Mouse (Mus musculus) midbrain, embryonic 14.5 days (tissue): ENCODE results near the gene P4hb. TPM values are rescaled to one million over a fixed set of nuclear protein-coding genes. Genes with fewer than 3 reads are reported as not detected.

Experiments used
- ATAC-seq: fragments of 200-750 bp; cut with Nextera tagmentation; 2 replicates; pipeline ENCODE4 v1.8.0; 2017; ENCODE audit warnings: moderate number of reproducible peaks, moderate library complexity; ENCODE audit not compliant: low FRiP score, low TSS enrichment
- DNase-seq: peaks from one replicate; pipeline ENCODE4 v3.0.0-alpha.2; 2015
- H3K27ac ChIP-seq: fragments of 300-500 bp; sonication (generic); replicated peaks from 2 replicates; pipeline ENCODE4 v1.5.1; 2014; ENCODE audit warnings: mild to moderate bottlenecking, low read depth, low read length, moderate library complexity
- H3K27me3 ChIP-seq: fragments of 300-500 bp; sonication (generic); 2 replicates; pipeline ENCODE4 v1.6.1; 2014; ENCODE audit warnings: low read length, control low read depth, mixed read lengths; ENCODE audit not compliant: control insufficient read depth, insufficient read depth
- H3K36me3 ChIP-seq: fragments of 300-500 bp; sonication (generic); 2 replicates; pipeline ENCODE4 v1.6.1; 2014; ENCODE audit warnings: low read length, control low read depth; ENCODE audit not compliant: control insufficient read depth, insufficient read depth
- H3K4me1 ChIP-seq: fragments of 300-500 bp; sonication (generic); 2 replicates; pipeline ENCODE4 v1.6.1; 2014; ENCODE audit warnings: mild to moderate bottlenecking, antibody characterized with exemption, low read length, control low read depth; ENCODE audit not compliant: control insufficient read depth, insufficient read depth
- H3K4me2 ChIP-seq: fragments of 300-500 bp; sonication (generic); 2 replicates; pipeline ENCODE4 v1.6.1; 2014; ENCODE audit warnings: mild to moderate bottlenecking, low read length, moderate library complexity
- H3K4me3 ChIP-seq: fragments of 300-500 bp; sonication (generic); replicated peaks from 2 replicates; pipeline ENCODE4 v1.5.1; 2014; ENCODE audit warnings: low read depth, low read length
- H3K9ac ChIP-seq: fragments of 300-500 bp; sonication (generic); replicated peaks from 2 replicates; pipeline ENCODE4 v1.6.1; 2014; ENCODE audit warnings: mild to moderate bottlenecking, low read length, moderate library complexity
- H3K9me3 ChIP-seq: fragments of 300-500 bp; sonication (generic); 2 replicates; pipeline ENCODE4 v1.6.1; 2016; ENCODE audit warnings: low read length, control low read depth, mixed read lengths; ENCODE audit not compliant: control insufficient read depth
- WGBS: fragments of 180-500 bp; shearing (Covaris S2); extraction: QIAGEN DNeasy Blood & Tissue Kit; methylation state at CpG from one replicate; pipeline ENCODE4 v1.1.7; 2014; 5-methylcytosine and 5-hydroxymethylcytosine counted together
- polyA plus RNA-seq: library from polyadenylated mRNA; unstranded; fragments of >200 nt; fragmentation: Nextera tagmentation; extraction: Ambion mirVana; gene quantifications from 2 replicates; pipeline ENCODE4 v1.2.1, GENCODE M21; 2014

The P4hb gene
- polyA plus RNA-seq, 1 experiment from 2014 or later, result 300 TPM

- no peaks in the 10 kb centered on the region for H3K27me3 ChIP-seq
- DNase-seq (no peak), ATAC-seq (no peak)
- H3K9ac ChIP-seq, result no peak overlapping the region
- H3K9me3 ChIP-seq, result no peaks in the 10 kb centered on the region
- no peak overlapping the region for H3K27ac ChIP-seq
- H3K4me2 ChIP-seq, result no peak overlapping the region
- peaks cover 40% of the 10 kb centered on the region for H3K36me3 ChIP-seq
- no peak overlapping the region for H3K4me3 ChIP-seq
- H3K4me1 ChIP-seq, result peaks cover 12% of the 10 kb centered on the region
- WGBS, result 37% methylated on average over 4 of the region's 4 CpGs
Observed at GRCm38 (mm10) chr11:120541907-120542306, 31.1 kb downstream of the P4hb start.

GRCm38 (mm10) chr11:120539285-120540014 is 33.6 kb downstream of the P4hb start:
- Histone ChIP-seq H3K4me3 (no peak overlapping the region), H3K9ac (peak overlapping the region; percentile 34; the same call in 1 of the 2 replicates), H3K27ac (peak overlapping the region; percentile 67), H3K9me3 (no peaks in the 10 kb centered on the region), H3K4me2 (no peak overlapping the region), H3K4me1 (peaks cover 12% of the 10 kb centered on the region), H3K27me3 (no peaks in the 10 kb centered on the region), H3K36me3 (peaks cover 32% of the 10 kb centered on the region)
- 13% methylated on average over 10 of the region's 10 CpGs for WGBS
- peak; percentile 62 for DNase-seq
- ATAC-seq, result peak; percentile 42; the same call in 1 of the 2 replicates

DNA sequence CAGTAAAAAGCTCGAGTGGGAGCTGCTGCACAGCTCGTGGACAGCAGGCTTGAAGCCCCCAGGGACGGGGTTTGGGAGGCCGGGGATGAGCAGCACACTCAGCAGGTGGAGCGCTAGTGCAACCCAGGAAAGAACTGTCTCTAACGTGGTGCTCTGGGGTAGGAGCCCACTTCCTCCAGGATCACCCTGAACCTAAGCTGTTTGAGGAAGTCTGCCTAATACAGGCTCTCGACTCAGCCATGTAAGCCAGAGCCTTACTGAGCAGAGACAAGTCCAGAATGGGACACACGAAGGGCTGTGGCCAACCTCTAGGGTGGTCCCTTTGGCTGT is 34.1 kb downstream of the P4hb start:
- Histone ChIP-seq H3K27ac (peak overlapping the region; percentile 67), H3K9ac (no peak overlapping the region)
- ATAC-seq, result no peak

DNA sequence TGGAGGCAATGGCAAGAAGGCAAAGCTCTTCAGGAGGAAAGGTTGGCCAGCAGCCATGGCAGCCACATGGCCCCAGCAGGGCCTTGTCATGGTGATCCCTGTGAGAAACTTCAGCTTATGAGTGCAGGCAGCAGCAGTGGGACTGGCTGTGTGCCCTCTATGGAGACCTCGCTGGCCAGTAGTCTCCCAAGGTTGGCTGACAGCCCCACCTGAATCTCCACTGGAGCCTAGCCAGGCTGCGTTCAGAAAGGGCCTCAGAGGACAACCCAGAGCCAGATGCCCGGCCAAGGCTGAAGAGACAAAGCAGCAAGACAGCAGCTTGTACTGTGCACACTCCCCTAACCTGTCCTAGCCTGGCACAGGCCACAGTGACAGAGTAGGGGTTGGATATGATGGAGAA is 34.6 kb downstream of the P4hb start:
- Histone ChIP-seq H3K9me3 (no peaks in the 10 kb centered on the region), H3K9ac (no peak overlapping the region), H3K4me1 (peaks cover 12% of the 10 kb centered on the region), H3K4me3 (no peak overlapping the region), H3K27ac (peak overlapping the region; percentile 67; the same call in 1 of the 2 replicates), H3K36me3 (peaks cover 23% of the 10 kb centered on the region), H3K27me3 (no peaks in the 10 kb centered on the region), H3K4me2 (no peak overlapping the region)
- ATAC-seq (no peak), DNase-seq (no peak)
- WGBS, result 68% methylated on average over 3 of the region's 3 CpGs

More for the DNA sequence above, 34.1 kb downstream of the P4hb start:
- Histone ChIP-seq H3K9me3 (no peaks in the 10 kb centered on the region), H3K4me1 (peaks cover 12% of the 10 kb centered on the region), H3K4me2 (no peak overlapping the region), H3K27me3 (no peaks in the 10 kb centered on the region), H3K4me3 (no peak overlapping the region), H3K36me3 (peaks cover 27% of the 10 kb centered on the region)
- DNase-seq, result no peak
- 36% methylated on average over 8 of the region's 8 CpGs for WGBS

DNA sequence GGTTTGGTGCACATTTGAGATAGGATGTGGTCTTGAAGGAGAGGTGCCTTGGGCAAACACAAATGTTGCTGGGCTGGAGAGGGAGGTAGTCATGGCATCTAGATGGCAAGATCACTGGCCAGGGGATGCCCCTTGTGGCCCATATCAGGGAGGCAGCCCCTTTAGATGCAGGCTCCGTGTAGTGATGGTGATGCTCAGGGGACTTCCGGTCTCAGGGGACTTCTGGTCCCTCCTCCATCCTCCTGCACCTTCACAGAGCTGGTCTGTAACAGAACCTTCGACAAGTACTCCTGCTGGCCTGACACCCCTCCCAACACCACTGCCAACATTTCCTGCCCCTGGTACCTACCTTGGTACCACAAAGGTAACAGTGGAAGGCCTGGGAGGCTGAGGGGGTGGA is 37.2 kb downstream of the P4hb start:
- Histone ChIP-seq H3K9me3 (no peaks in the 10 kb centered on the region), H3K36me3 (no peaks in the 10 kb centered on the region), H3K4me3 (no peak overlapping the region), H3K9ac (no peak overlapping the region), H3K27ac (no peak overlapping the region), H3K4me2 (no peak overlapping the region), H3K27me3 (peaks cover 22% of the 10 kb centered on the region), H3K4me1 (peaks cover 12% of the 10 kb centered on the region)
- DNase-seq (no peak), ATAC-seq (no peak)
- WGBS, result 68% methylated on average over 3 of the region's 3 CpGs

GRCm38 (mm10) chr11:120535145-120535544 is 37.9 kb downstream of the P4hb start:
- ATAC-seq (no peak), DNase-seq (no peak)
- 78% methylated on average over 3 of the region's 3 CpGs for WGBS
- Histone ChIP-seq H3K27me3 (peaks cover 28% of the 10 kb centered on the region), H3K4me1 (peaks cover 15% of the 10 kb centered on the region), H3K27ac (no peak overlapping the region), H3K4me3 (no peak overlapping the region), H3K36me3 (no peaks in the 10 kb centered on the region), H3K9ac (no peak overlapping the region), H3K9me3 (no peaks in the 10 kb centered on the region), H3K4me2 (no peak overlapping the region)

GRCm38 (mm10) chr11:120534093-120534492 is 39.0 kb downstream of the P4hb start:
- no peak overlapping the region for H3K4me3 ChIP-seq
- DNase-seq (no peak), ATAC-seq (no peak)
- H3K36me3 ChIP-seq, result no peaks in the 10 kb centered on the region
- no peak overlapping the region for H3K4me2 ChIP-seq
- peaks cover 38% of the 10 kb centered on the region for H3K27me3 ChIP-seq
- H3K4me1 ChIP-seq, result peaks cover 7% of the 10 kb centered on the region
- no peaks in the 10 kb centered on the region for H3K9me3 ChIP-seq
- 82% methylated on average over 8 of the region's 8 CpGs for WGBS
- no peak overlapping the region for H3K9ac ChIP-seq
- no peak overlapping the region for H3K27ac ChIP-seq

DNA sequence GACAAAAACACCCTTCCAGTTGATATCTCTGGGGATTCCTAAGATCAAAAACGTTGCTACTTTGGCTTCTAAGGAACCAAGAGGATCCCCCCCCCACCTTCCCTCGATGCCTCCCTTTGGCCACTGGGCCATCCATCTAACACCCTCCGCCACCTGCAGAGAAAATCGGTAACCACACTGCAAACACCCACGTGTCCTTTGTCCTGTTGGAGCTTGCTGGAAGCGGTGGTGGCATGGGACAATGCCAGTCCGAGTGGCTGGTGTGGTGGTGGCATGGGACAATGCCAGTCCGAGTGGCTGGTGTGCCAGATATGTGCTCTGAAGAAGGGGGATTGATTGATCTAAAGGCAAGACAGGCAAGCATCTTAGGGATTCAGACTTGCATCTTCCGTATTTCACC is 41.4 kb downstream of the P4hb start:
- ATAC-seq, result no peak
- H3K27me3 ChIP-seq, result peaks cover 47% of the 10 kb centered on the region

More for the DNA sequence above, 41.4 kb downstream of the P4hb start:
- no peak for DNase-seq
- no peaks in the 10 kb centered on the region for H3K36me3 ChIP-seq
- H3K27ac ChIP-seq, result no peak overlapping the region
- H3K9ac ChIP-seq, result no peak overlapping the region
- no peak overlapping the region for H3K4me2 ChIP-seq
- H3K9me3 ChIP-seq, result no peaks in the 10 kb centered on the region
- 31% methylated on average over 9 of the region's 9 CpGs for WGBS
- H3K4me1 ChIP-seq, result 0 out of 2 replicates have a peak, but pooled peaks cover 4% of the 10 kb centered on the region
- H3K4me3 ChIP-seq, result no peak overlapping the region
